Mouse (Mus musculus) CH12F3 (cell line): ENCODE data around the gene Polr2j.

Source experiments
- in situ Hi-C: fragments of 300-500 bp; cut with MboI; formaldehyde crosslinking; loops from 2 replicates; pipeline ENCODE4 v1.14.3; 2020; ENCODE audit warnings: low sequenced_read_pairs

Gene Polr2j

GRCm38 (mm10) chr5:136163807-136164474 lies 47.5 kb downstream of the Polr2j start:
- in situ Hi-C loops = no loop called here

- in situ Hi-C loops = no loop called here
These were observed 48.8 kb downstream of the Polr2j start for GRCm38 (mm10) chr5:136165246-136165645.

GRCm38 (mm10) chr5:136167296-136167695 lies 50.9 kb downstream of the Polr2j start:
- in situ Hi-C loops = no loop called here

GRCm38 (mm10) chr5:136168071-136168470 lies 51.6 kb downstream of the Polr2j start:
- in situ Hi-C loops = no loop called here

- in situ Hi-C loops = no loop called here
These were observed 53.4 kb downstream of the Polr2j start for GRCm38 (mm10) chr5:136169626-136170511.

GRCm38 (mm10) chr5:136170512-136171362 lies 54.3 kb downstream of the Polr2j start, which contains the start of gene Orai2:
Gene Orai2 (minus strand): TSS chr5:136170713.
- in situ Hi-C loops = no loop called here

GRCm38 (mm10) chr5:136171363-136172341 lies 55.2 kb downstream of the Polr2j start:
- in situ Hi-C loops = no loop called here
